Mouse (Mus musculus): ENCODE measurements around the gene Nprl2. TPM values are rescaled to one million over a fixed set of nuclear protein-coding genes. Genes with fewer than 3 reads are reported as not detected.

Gene Nprl2
- polyA plus RNA-seq (2017; shearing (Covaris generic)): 57.8 TPM

DNA sequence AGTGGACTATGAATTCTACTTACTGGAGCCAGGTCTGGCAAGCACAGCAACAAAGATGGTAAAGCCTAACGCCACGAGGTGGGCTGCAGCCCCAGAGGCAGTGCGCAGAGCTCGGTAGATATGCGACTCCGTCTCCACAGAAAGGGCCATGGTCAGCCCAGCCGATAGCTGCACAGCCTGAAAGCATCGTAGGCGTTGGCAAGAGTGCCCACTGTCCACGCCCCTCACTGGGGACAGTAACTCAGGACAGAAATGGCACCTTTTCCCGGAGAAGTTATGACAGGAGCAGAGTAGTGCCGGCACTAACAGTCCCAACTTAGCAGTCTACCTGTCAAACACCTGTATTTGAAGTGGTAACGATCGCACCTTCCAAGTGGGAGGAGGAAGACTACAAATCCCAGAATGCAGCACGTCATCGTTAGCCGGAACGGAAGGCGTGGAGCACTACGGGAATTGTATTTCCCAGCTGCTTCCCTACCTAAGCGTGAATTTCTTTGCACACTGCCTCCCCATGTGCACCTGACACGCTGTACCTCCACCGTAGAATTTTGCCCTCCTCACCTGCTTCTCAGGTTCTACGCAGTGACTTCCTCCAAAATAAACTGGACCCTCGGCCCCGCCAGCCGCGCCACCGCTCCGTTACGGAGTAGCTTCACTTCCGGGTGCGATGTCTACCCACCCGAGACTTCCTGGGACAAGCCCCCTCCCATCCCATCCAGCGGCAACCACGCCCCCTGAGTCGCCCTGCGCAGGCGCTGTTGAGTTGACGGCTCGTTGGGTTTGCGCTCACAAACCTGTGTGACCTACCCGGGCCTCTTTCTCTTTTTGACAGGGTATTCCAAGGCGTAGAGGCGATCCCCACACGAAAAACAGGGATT is at the start of gene Nprl2, which contains the start of gene Cyb561d2:
TSS of gene Nprl2 (plus strand) at position 753 of the 878 bp plus-strand sequence.
TSS of gene Cyb561d2 (minus strand) at position 720 of the 878 bp plus-strand sequence.

DNA sequence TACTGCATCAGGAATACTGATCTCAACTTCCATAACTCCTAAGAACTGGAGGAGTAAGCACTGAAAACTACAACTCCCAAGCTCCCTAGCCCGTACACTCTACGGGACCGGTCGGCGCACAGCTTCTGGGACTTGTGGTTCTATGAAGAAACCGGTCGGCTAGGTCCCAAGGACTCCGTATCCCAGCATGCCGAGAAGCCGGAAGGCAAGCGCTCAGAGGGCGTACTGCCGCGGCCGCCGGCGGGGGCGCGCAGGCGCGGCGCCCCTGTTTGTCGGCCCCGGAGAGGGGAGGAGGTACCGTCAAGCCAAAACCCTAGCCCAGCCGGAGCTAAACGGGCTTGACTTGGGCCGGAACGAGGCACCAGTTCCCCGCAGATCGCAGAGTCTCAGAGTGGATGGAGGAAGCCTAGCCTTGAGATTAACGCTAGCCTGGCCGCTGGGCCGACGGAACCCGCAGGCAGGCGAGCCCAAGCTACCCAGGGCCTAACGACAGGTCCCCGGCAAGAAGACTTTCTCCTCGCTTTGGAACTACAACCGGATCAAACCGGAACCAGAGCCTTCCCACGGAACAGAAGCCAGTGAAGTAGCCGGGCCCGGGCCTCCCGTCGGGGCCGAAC is 8.1 kb upstream of the Nprl2 start, which contains the start of gene Tmem115:
TSS of gene Tmem115 (plus strand) at position 155 of the 617 bp plus-strand sequence.

DNA sequence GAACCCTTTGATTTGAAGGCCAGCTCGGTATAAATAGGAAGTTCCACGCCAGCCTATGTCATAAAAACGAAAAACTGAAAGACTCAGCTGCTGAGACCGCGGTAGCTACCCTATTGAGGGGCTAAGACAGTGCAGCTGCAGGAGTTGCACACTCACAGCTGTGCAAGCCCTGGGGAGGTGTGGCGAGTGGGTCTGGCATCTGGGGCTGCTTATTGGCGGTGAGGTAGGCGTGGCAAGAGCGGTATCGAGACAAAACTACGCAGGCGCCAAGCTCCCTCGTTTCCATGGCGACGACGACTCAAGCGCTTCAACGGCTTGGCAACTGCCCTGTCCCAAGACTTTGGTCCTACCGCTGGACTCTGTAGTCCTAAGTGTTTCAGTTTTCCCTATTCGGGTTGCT is 5.0 kb downstream of the Nprl2 start, which contains the start of gene Zmynd10:
TSS of gene Zmynd10 (plus strand) at position 273 of the 400 bp plus-strand sequence.

DNA sequence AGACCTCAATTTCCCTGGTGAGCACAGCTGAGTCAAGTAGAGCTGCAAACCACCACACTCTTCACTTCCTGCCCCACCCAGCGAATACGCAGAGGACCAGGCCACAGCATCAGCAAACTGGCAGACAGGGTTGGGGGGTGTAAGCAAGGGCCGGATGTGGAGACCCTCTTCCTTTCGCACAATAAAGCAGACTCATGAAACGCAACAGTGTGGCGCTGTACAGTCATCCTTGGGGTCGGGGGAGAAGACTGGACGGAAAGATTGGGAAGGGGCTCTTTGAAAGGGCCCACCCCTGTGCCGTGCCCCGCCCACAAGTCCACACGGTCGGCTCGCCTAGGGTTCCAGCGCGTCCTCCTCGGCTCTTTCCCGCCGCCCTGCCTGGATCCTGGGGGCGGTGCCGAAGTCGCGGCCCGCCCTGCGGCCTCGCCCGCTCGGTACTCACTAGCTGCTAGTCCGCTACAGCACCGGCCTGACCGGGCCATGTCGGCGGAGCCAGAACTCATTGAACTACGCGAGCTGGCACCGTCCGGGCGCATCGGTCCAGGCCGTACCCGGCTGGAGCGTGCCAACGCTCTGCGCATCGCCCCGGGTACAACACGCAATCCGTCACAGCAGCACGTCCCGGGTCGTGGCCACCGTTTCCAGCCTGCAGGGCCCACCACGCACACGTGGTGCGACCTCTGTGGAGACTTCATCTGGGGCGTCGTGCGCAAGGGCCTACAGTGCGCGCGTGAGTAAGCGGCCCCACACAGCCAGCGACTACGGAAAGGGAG is 9.3 kb downstream of the Nprl2 start, which contains the start of gene Rassf1:
TSS of gene Rassf1 (plus strand) at position 439 of the 773 bp plus-strand sequence.

DNA sequence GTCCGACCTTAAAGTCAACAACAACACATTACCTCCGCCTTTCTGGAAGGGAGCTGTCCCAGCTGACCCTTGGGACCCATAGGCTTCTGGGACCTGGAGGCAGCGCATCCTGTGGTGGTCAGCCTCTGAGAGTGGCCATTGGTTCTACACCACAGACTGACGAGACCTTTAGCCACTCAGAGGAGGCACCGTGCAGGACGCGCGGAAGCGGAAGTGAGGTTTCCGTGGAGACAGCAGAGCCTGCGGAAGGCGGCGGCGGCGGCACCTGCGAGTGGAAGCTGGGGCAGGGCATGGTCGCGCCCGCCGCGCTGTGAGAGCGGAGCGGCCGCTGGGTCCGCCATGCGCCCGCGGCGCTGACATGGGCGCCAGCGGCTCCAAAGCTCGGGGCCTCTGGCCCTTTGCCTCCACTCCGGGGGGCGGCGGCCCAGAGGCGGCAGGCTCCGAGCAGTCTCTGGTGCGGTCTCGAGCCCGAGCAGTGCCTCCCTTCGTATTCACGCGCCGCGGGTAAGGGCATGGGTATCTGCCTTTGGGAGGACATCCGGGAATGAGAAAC is 21.1 kb downstream of the Nprl2 start, which contains the start of gene Tusc2:
TSS of gene Tusc2 (plus strand) at position 227 of the 553 bp plus-strand sequence.

DNA sequence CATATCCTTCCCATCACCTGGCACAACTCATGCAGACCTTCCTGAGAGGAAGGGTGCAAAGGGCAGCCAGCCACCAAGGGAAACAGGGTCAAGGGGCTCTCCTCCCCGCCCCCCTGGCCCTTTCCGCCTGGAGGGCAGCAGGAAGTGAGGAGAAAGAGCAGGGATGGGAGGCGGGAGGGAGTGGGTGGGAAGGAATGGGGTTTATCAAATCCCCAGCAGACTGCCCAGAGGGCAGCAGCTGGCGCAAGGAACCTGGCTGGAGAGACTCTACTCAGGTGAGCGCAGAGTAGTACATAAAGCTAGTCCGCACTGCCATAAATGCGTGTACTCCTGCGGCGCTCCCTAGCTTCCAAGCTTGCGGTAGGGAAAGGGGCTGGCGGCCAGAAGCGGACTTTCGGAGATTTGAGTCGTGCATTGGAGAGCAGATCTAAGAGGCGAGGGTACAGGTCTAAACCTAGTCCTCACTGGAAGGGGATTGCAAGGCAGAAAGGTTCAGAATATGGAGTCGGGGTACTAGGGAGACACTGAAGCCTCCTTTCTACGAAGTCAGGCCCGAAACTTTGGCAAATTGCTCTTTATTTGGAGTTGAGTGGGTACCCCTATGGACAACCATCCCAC is 25.8 kb downstream of the Nprl2 start, which contains the start of gene Hyal2:
TSS of gene Hyal2 (plus strand) at position 244 of the 618 bp plus-strand sequence.

DNA sequence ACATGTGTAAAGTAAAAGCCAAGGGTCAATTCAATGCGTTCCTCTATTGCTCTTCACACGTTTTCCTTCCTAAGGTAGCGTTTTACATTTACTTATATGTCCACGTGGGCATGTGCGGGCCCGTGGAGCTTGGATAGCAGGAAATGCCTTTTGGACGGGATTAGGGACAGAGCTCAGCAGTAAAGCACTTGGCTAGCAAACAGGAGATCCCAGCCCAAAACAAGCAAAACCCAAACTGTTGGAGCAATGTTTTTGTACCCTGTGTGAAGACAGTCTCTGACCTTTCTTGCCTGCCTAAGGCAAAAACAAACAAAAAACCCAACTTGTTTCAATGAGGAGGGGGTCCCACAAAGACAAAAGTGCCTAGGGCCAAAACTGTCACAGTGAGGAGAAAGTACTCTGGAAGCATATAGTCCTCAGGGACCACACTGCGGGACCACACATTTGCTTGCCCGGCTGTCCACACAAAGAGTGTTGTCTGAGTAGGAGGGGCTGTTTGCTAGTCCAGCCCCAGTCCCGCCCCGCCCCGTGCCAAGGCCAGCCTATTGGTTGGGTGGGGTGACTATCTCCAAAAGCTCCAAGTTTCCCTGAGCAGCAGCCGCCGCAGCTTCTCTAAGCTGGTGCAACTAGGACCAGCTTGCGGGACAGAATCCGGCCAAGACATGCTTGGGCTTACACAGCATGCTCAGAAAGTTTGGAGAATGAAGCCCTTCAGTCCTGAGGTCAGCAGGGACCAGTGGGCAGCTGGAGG is 34.5 kb downstream of the Nprl2 start, which contains the start of gene Hyal1:
TSS of gene Hyal1 (plus strand) at position 571 of the 751 bp plus-strand sequence.

DNA sequence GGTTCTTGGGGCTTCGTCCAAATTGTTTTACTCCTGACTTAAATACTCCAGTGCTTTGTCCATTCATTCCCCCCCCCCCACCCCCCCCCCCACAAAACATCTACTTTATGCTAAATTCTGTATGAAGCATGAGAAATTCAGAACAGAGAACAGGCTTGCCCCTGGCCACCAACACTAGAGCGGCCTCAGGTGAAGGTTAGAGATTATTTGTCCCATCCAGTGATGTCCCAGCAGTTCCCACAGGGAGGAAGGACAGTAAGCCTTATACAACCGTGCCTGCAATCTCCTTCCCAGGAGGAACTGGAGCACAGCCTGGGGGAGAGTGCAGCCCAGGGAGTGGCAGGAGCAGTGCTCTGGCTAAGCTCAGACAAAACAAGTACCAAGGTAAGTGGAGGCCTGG is 36.6 kb downstream of the Nprl2 start, which contains the start of gene Naa80:
TSS of gene Naa80 (plus strand) at position 301 of the 400 bp plus-strand sequence.

DNA sequence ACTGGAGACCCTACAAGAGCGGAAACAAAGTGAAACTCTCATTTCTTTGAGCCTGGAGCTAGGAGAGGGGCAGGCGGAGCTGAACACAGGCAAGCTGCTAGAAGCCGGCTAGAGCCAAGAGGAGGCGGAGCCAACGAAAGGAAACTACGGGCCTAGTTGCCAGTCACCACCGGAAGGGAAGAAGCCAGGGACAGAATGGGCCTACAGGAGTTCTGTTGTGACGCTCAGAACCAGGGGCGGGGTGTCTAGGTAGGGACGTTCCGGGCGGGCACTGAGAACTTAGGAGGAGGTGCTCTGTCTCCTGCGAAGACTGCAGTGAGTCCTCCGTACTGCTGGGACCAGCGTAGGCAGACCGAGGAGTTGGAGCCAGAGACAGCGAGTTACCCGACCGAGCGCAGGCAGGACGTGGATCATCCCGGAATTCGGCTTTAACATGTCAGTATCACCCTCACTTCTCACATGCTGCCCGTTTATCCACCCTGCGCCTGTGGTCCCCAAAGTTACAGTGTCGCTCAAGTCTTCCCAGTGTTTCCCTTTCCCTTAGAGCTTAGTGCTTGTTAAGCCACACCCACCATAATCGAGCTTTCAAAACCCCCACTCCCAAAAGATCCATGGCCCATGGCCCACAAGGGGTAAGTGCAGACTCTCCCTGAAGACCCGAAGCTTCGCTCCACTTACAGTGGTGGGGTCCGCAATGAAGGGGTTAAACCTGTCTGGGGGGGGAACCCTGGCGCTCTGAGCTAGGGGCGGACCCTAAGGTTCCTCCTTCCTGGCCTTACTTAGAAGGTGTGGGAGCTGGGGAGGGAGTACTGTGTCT is 38.7 kb downstream of the Nprl2 start, which contains the start of gene Hyal3:
TSS of gene Hyal3 (plus strand) at position 318 of the 817 bp plus-strand sequence.

DNA sequence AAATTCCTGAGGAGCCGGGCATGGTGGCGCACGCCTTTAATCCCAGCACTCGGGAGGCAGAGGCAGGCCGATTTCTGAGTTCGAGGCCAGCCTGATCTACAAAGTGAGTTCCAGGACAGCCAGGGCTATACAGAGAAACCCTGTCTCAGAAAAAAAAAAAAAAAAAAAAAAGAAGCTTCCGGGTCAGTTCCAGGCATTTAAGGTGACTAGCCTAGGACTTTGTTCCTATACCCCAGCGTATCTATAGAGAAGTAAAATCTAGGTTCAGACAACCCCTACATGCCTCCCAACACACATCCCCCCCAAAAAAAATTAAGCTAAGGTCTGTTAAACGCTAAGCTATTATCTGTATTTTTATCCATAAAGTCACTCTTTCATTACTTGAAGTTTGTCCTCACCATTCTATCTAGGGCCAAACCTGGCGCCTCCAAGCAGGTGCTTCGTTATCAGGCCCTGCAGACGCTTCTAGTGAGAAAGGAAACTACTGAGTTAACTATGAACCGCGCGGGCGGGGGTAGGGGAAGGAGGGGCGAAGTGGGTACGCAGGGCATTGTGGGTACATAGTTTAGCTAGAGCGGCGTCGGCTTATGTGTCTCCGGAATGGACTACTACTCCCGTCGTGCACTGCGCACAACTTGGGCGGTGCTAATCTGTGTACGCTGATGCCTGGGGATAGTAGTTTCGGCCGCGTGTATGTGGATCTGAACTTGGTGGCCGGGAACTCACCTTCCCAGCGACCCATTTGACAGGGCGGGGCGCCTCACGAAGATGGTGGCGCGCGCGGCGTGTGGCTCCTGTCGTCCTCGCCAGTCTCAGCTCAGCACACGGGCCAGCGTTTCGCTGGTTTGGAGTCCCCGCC is 45.2 kb downstream of the Nprl2 start, which contains the start of gene Ifrd2:
TSS of gene Ifrd2 (plus strand) at position 669 of the 859 bp plus-strand sequence.

Other genes with a start within 250 kb of the Nprl2 start
- gene Cish, start 246.2 kb upstream of the Nprl2 start, polyA plus RNA-seq (2017; shearing (Covaris generic)): 150 TPM
- gene Hemk1, start 203.9 kb upstream of the Nprl2 start, polyA plus RNA-seq (2017; shearing (Covaris generic)): 10.6 TPM
- 0.56 TPM for gene 6430571L13Rik, start 201.6 kb upstream of the Nprl2 start, polyA plus RNA-seq (2017; shearing (Covaris generic))
- 0.13 TPM for gene Cacna2d2, start 142.6 kb upstream of the Nprl2 start, polyA plus RNA-seq (2017; shearing (Covaris generic))
- 67.0 TPM for gene Tmem115, start 8.3 kb upstream of the Nprl2 start, polyA plus RNA-seq (2017; shearing (Covaris generic))
- gene Cyb561d2, start within 50 bp of the Nprl2 start, polyA plus RNA-seq (2017; shearing (Covaris generic)): 25.0 TPM
- 1.2 TPM for gene Zmynd10, start 5.1 kb downstream of the Nprl2 start, polyA plus RNA-seq (2017; shearing (Covaris generic))
- 112 TPM for gene Rassf1, start 9.3 kb downstream of the Nprl2 start, polyA plus RNA-seq (2017; shearing (Covaris generic))
- 39.9 TPM for gene Tusc2, start 21.0 kb downstream of the Nprl2 start, polyA plus RNA-seq (2017; shearing (Covaris generic))
- 3.0 TPM for gene Hyal2, start 25.7 kb downstream of the Nprl2 start, polyA plus RNA-seq (2017; shearing (Covaris generic))
- gene Hyal1, start 34.7 kb downstream of the Nprl2 start, polyA plus RNA-seq (2017; shearing (Covaris generic)): 2.7 TPM
- 9.8 TPM for gene Naa80, start 36.7 kb downstream of the Nprl2 start, polyA plus RNA-seq (2017; shearing (Covaris generic))
- 1.5 TPM for gene Hyal3, start 38.6 kb downstream of the Nprl2 start, polyA plus RNA-seq (2017; shearing (Covaris generic))
- 17.4 TPM for gene Ifrd2, start 45.4 kb downstream of the Nprl2 start, polyA plus RNA-seq (2017; shearing (Covaris generic))
- 0.15 TPM for gene Sema3b, start 67.0 kb downstream of the Nprl2 start, polyA plus RNA-seq (2017; shearing (Covaris generic))
- 578 TPM for gene Gnai2, start 93.1 kb downstream of the Nprl2 start, polyA plus RNA-seq (2017; shearing (Covaris generic))
- gene Slc38a3, start 127.3 kb downstream of the Nprl2 start, polyA plus RNA-seq (2017; shearing (Covaris generic)): not detected
- gene Gnat1, start 137.5 kb downstream of the Nprl2 start, polyA plus RNA-seq (2017; shearing (Covaris generic)): 3.6 TPM
- gene Sema3f, start 168.2 kb downstream of the Nprl2 start, polyA plus RNA-seq (2017; shearing (Covaris generic)): not detected
- gene Rbm5, start 228.8 kb downstream of the Nprl2 start, polyA plus RNA-seq (2017; shearing (Covaris generic)): 229 TPM

Data from effector memory CD4-positive, alpha-beta T cell, adult 7 months (primary cell).